Mouse (Mus musculus) hindbrain, embryonic 13.5 days (tissue): Measurements from ENCODE around the gene Podn. TPM values are rescaled to one million over a fixed set of nuclear protein-coding genes. Genes with fewer than 3 reads are reported as not detected.

ENCODE experiments used
- microRNA-seq: library from miRNA; unstranded; fragments of <30 nt; microRNA quantifications from one replicate; pipeline ENCODE4, GENCODE M21; 2016
- polyA plus RNA-seq: library from polyadenylated mRNA; unstranded; fragments of >200 nt; fragmentation: Nextera tagmentation; extraction: Ambion mirVana; gene quantifications from 2 replicates; pipeline ENCODE4 v1.2.1, GENCODE M21; 2015

Gene Podn
- polyA plus RNA-seq, 1 experiment from 2014 or later = 0.18 TPM

Small RNA genes within 50 kb of the gene (microRNA-seq; reads per million reads assigned to microRNA genes)
- not detected for gene Mir6397

Other genes with a start within 250 kb of the Podn start
- 135 and 137 TPM in 2 replicates for gene Magoh, start 216.7 kb downstream of the Podn start, polyA plus RNA-seq
- gene 0610037L13Rik, start 206.6 kb downstream of the Podn start, polyA plus RNA-seq = 93.7 and 93.8 TPM in 2 replicates
- gene Cpt2, start 172.8 kb downstream of the Podn start, polyA plus RNA-seq = 19.0 and 20.0 TPM in 2 replicates
- gene Slc1a7, start 128.1 kb downstream of the Podn start, polyA plus RNA-seq = not detected in 2 replicates
- 214 and 228 TPM in 2 replicates for gene Scp2, start 48.6 kb upstream of the Podn start, polyA plus RNA-seq
- 8.5 and 9.9 TPM in 2 replicates for gene Echdc2, start 69.0 kb upstream of the Podn start, polyA plus RNA-seq
- gene Zyg11a, start 121.6 kb upstream of the Podn start, polyA plus RNA-seq = not detected in 2 replicates
- gene Zyg11b, start 204.7 kb upstream of the Podn start, polyA plus RNA-seq = 27.1 and 27.7 TPM in 2 replicates
- gene Coa7, start 231.7 kb upstream of the Podn start, polyA plus RNA-seq = 49.9 and 50.0 TPM in 2 replicates